ENCODE assay signal across 9 mouse cellular contexts in the genomic region with DNA sequence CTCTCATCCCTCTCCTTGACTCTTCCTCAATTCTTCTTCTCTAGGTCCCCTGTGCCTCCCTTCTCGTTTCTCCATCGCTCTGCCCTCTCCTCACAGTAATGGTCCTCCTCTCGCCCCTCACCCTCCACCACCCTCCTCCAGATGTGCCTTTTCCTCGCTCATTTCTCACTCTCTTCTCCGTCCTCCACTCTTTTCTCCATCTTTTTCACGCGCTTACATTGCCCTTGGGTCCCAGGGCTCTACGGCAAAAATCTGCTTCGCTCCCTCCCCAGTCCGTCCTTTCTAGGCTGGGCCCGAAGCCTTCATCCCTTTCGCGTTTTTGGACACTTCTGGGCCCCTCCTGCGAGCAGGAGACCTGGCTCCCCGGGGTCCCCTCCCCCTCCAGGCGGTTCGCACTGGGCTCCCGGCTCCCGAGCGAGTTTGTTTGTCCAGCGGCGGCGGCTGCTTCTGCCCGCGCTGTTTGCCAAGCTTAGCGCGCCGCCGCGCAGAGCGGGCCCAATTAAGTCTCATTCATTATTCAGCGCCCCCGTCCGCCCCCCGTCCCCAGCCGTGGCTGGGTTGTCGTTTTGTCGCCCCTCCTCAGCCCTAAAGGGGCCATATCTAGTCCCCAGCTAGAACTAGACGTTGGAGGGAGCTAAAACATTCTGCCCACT. TPM values are rescaled to one million over a fixed set of nuclear protein-coding genes. Genes with fewer than 3 reads are reported as not detected.
A peak's percentile ranks its signal among the peaks of the same experiment; 100 is the strongest.
DNase-seq lines count a peak whose midpoint lies in the region; ATAC-seq and TF ChIP-seq lines count a peak whose summit lies in the region.
"Had no signal": no experiment of that assay in that cellular context is flagged by ENCODE, and none has a peak within 500 bp of the region (broad histone marks: within the 10 kb centered on the region; RNA-seq: fewer than 3 reads in every experiment).

No protein-coding gene starts in this region.

- under 1% methylated on average over 39 of the region's 39 CpGs for WGBS in forebrain, embryonic 15.5 days
- WGBS in kidney, postnatal 0 days: 2% methylated on average over 38 of the region's 39 CpGs

- no peaks in the 10 kb centered on the region for H3K9me3 ChIP-seq in forebrain, embryonic 15.5 days
- H3K9me3 ChIP-seq in kidney, postnatal 0 days (replicated peaks; ENCODE audit: low read length): no peaks in the 10 kb centered on the region

- TF ChIP-seq CTCF in layer of hippocampus, adult 2 months (conservative IDR thresholded peaks at IDR 0.05): no peak
- TF ChIP-seq CTCF in kidney, postnatal 0 days (IDR thresholded peaks at IDR 0.05; ENCODE audit: low read depth): no peak

- H3K4me2 ChIP-seq in forebrain, embryonic 15.5 days (replicated peaks): peak overlapping the region; percentile 56
- H3K4me2 ChIP-seq in kidney, postnatal 0 days (ENCODE audit: low read length): peak overlapping the region; percentile 80

- H3K27ac ChIP-seq in layer of hippocampus, adult 2 months: no peak overlapping the region
- no peak overlapping the region for H3K27ac ChIP-seq in forebrain, embryonic 15.5 days (replicated peaks)
- no peak overlapping the region; the same call in 1 of the 2 replicates for H3K27ac ChIP-seq in kidney, postnatal 0 days

- peak; percentile 46; the same call in 1 of the 2 replicates for ATAC-seq in forebrain, embryonic 15.5 days (replicated peaks)
- no peak for ATAC-seq in kidney, postnatal 0 days (replicated peaks; ENCODE audit: low FRiP score, low read depth)

- peak overlapping the region; percentile 34 for H3K9ac ChIP-seq in forebrain, embryonic 15.5 days (replicated peaks)
- H3K9ac ChIP-seq in kidney, postnatal 0 days (ENCODE audit: low read depth, low read length): peak overlapping the region; percentile 52; the same call in 1 of the 2 replicates

- H3K4me1 ChIP-seq in forebrain, embryonic 15.5 days: peaks cover 54% of the 10 kb centered on the region
- H3K4me1 ChIP-seq in kidney, postnatal 0 days (replicated peaks; ENCODE audit: insufficient read depth, low read length): peaks cover 45% of the 10 kb centered on the region

- peaks cover 39% of the 10 kb centered on the region for H3K27me3 ChIP-seq in forebrain, embryonic 15.5 days
- H3K27me3 ChIP-seq in kidney, postnatal 0 days (ENCODE audit: insufficient read depth, low read length): peaks cover 20% of the 10 kb centered on the region

- DNase-seq in layer of hippocampus, adult 2 months (ENCODE audit: low spot score in 2 of 2): no peak
- no peak for DNase-seq in layer of hippocampus, adult 11-12 months (ENCODE audit: low spot score)
- no peak for DNase-seq in kidney, postnatal 0 days (ENCODE audit: low spot score)
- peak; percentile 60 to 73 for DNase-seq in lung, postnatal 4 days
- no peak for DNase-seq in layer of hippocampus, postnatal 36 days
- DNase-seq in spleen, postnatal 14 days (ENCODE audit: low spot score in 2 of 2): no peak
- no peak for DNase-seq in right cerebral cortex, postnatal 36 days (ENCODE audit: low spot score in 2 of 2)

- no peaks in the 10 kb centered on the region for H3K36me3 ChIP-seq in forebrain, embryonic 15.5 days
- H3K36me3 ChIP-seq in kidney, postnatal 0 days (ENCODE audit: insufficient read depth, low read length): no peaks in the 10 kb centered on the region

- peak overlapping the region; percentile 43 for H3K4me3 ChIP-seq in layer of hippocampus, adult 2 months
- peak overlapping the region; percentile 37 for H3K4me3 ChIP-seq in forebrain, embryonic 15.5 days
- peak overlapping the region; percentile 38 for H3K4me3 ChIP-seq in kidney, postnatal 0 days (replicated peaks; ENCODE audit: low read depth, low read length)

RNA-seq across cellular contexts. Expression of a gene that starts 5.0 kb away (rescaled TPM):
- under 1 TPM in 1 of 2 experiments, not detected in 1; 0.31 TPM for total RNA-seq in layer of hippocampus, adult 2 months (2021)
- 0.46 and 0.53 TPM in 2 replicates for polyA plus RNA-seq in forebrain, embryonic 15.5 days (2015; fragmentation: Nextera tagmentation; extraction: Ambion mirVana)
- polyA plus RNA-seq in kidney, postnatal 0 days (2015; fragmentation: Nextera tagmentation; extraction: Ambion mirVana): 8.8 TPM in 2 replicates
- under 1 TPM in 1 of 2 experiments, not detected in 1; 0.30 TPM for total RNA-seq in layer of hippocampus, postnatal 36 days (2021)
- total RNA-seq: left cerebral cortex, adult 18-20 months had no signal

RNA-seq across cellular contexts. Expression of a gene that starts 10.3 kb away (rescaled TPM):
- total RNA-seq in layer of hippocampus, adult 2 months (2021): not detected
- 0.28 and 0.33 TPM in 2 replicates for polyA plus RNA-seq in forebrain, embryonic 15.5 days (2015; fragmentation: Nextera tagmentation; extraction: Ambion mirVana)
- polyA plus RNA-seq in kidney, postnatal 0 days (2015; fragmentation: Nextera tagmentation; extraction: Ambion mirVana): 1.3 TPM in 2 replicates
- under 1 TPM in 1 of 2 experiments, not detected in 1; 0.30 TPM for total RNA-seq in layer of hippocampus, postnatal 36 days (2021)
- total RNA-seq: left cerebral cortex, adult 18-20 months had no signal

RNA-seq across cellular contexts. Expression of a gene that starts 23.6 kb away (rescaled TPM):
- total RNA-seq in layer of hippocampus, adult 2 months (2021): under 1 TPM; 0.36 to 0.64 TPM
- polyA plus RNA-seq in forebrain, embryonic 15.5 days (2015; fragmentation: Nextera tagmentation; extraction: Ambion mirVana): 19.8 and 24.8 TPM in 2 replicates
- 11.4 and 11.5 TPM in 2 replicates for polyA plus RNA-seq in kidney, postnatal 0 days (2015; fragmentation: Nextera tagmentation; extraction: Ambion mirVana)
- total RNA-seq in layer of hippocampus, postnatal 36 days (2021): under 1 TPM; 0.38 to 0.40 TPM
- total RNA-seq: left cerebral cortex, adult 18-20 months had no signal

RNA-seq across cellular contexts. Expression of a gene that starts 27.8 kb away (rescaled TPM):
- 10 to 100 TPM; 29.2 to 30.9 TPM for total RNA-seq in layer of hippocampus, adult 2 months (2021)
- polyA plus RNA-seq in forebrain, embryonic 15.5 days (2015; fragmentation: Nextera tagmentation; extraction: Ambion mirVana): 42.9 and 43.7 TPM in 2 replicates
- 33.5 and 34.6 TPM in 2 replicates for polyA plus RNA-seq in kidney, postnatal 0 days (2015; fragmentation: Nextera tagmentation; extraction: Ambion mirVana)
- total RNA-seq in layer of hippocampus, postnatal 36 days (2021): 10 to 100 TPM; 32.0 to 32.8 TPM

RNA-seq across cellular contexts. Expression of a gene that starts 43.0 kb away (rescaled TPM):
- total RNA-seq in layer of hippocampus, adult 2 months (2021): under 1 TPM; 0.67 to 0.83 TPM
- polyA plus RNA-seq in forebrain, embryonic 15.5 days (2015; fragmentation: Nextera tagmentation; extraction: Ambion mirVana): 0.97 and 1.3 TPM in 2 replicates
- polyA plus RNA-seq in kidney, postnatal 0 days (2015; fragmentation: Nextera tagmentation; extraction: Ambion mirVana): 0.26 and 0.82 TPM in 2 replicates
- 1 to 10 TPM in 1 of 2 experiments, under 1 TPM in 1; 0.82 to 2.2 TPM for total RNA-seq in layer of hippocampus, postnatal 36 days (2021)

Comparison
In these comparisons a context has a peak if more than half of its experiments do, and no peak if none do; other contexts are left out.
1. DNase-seq: peak in lung, postnatal 4 days (2 of 2); none in layer of hippocampus, adult 2 months (0 of 2), layer of hippocampus, adult 11-12 months (single experiment), kidney, postnatal 0 days (single experiment), layer of hippocampus, postnatal 36 days (0 of 2), spleen, postnatal 14 days (0 of 2) and right cerebral cortex, postnatal 36 days (0 of 2).
2. Peak in every context shown above with its lines, with median percentiles within 50 percentile points of each other: H3K4me3 ChIP-seq.